Mouse (Mus musculus): ENCODE measurements around the gene Dpy19l1. TPM values are rescaled to one million over a fixed set of nuclear protein-coding genes. Genes with fewer than 3 reads are reported as not detected.

The Dpy19l1 gene
- 15.5 and 18.4 TPM in 2 replicates for polyA plus RNA-seq (2015; fragmentation: Nextera tagmentation; extraction: Ambion mirVana)

DNA sequence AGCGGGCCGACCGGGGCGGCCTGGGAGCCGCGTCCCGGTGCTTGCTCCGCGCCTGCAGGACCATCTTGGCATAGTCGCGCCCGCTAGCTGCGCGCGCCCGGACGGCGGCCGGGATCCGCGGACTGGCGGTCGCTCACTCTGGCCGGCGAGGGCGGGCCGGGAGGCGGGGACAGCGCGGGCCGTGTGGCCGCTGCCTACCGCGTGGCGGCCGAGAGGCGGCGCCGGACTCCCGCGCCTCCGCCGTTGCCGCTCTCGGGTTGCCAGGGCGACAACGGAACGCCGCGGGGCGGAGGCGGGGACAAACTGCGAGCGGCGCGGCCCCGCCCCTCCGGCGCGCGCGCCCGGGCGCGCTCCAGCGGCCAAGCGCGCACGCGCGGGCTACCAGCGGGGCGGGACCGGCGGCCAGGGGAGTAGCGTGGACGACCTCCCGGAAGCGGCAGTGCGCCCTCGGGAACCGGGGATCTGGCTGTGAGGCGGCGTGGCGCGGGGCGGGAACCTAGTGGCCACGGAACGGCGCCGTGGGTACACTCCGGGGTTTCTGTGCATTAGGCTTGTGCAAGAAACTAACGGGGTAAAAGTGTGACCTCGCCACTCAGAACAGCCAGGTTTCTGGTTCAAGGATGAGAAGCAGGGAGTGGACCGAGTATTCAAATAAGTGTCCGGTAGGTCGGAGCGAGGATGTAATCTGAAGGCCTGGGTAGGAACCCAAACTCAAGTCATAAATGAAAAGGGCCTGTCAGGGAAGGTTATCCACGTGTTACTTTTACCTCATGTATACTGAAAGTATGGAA, at the start of gene Dpy19l1:
Dpy19l1 (minus strand) TSS at position 74 of the 791 bp plus-strand sequence.
- Histone ChIP-seq H3K4me3 (peak within 1 kb of the TSS; percentile 82), H3K4me2 (peak within 1 kb of the TSS; percentile 64), H3K4me1 (peaks cover 18% of the 10 kb centered on the region), H3K9ac (peak within 1 kb of the TSS; percentile 71), H3K27me3 (no peaks in the 10 kb centered on the region), H3K9me3 (no peaks in the 10 kb centered on the region), H3K36me3 (no peaks in the 10 kb centered on the region), H3K27ac (peak within 1 kb of the TSS; percentile 97)
- peak; percentile 98 for ATAC-seq (ENCODE audit: borderline replicate concordance, extremely low read depth, low FRiP score, low TSS enrichment)
- under 1% methylated on average over 81 of the region's 99 CpGs for WGBS

DNA sequence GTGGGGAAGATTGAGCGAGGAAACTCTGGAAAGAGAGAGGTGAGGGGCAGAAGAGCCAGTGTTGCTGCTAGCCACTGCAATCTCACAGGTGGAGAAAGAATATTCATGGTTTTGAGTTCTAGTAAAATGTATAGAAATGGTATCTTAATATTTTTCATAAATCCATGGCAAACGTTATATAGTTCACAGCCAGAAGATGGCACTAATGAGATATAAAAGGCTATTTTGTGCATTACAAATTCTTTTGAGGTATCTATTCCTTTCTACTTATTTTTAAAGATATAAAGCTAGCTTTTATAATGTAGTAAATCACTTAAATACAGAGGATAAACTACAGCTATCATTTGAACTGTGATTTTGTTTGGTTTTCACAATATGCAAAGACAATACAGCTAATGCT, 35.2 kb upstream of the Dpy19l1 start:
- Histone ChIP-seq H3K4me2 (no peak overlapping the region), H3K27me3 (no peaks in the 10 kb centered on the region), H3K9ac (no peak overlapping the region), H3K27ac (no peak overlapping the region), H3K36me3 (no peaks in the 10 kb centered on the region), H3K9me3 (no peaks in the 10 kb centered on the region), H3K4me3 (no peak overlapping the region), H3K4me1 (no peaks in the 10 kb centered on the region)
- no peak for ATAC-seq (ENCODE audit: borderline replicate concordance, extremely low read depth, low FRiP score, low TSS enrichment)
- WGBS, result 30% methylated on average over 2 of the region's 2 CpGs

DNA sequence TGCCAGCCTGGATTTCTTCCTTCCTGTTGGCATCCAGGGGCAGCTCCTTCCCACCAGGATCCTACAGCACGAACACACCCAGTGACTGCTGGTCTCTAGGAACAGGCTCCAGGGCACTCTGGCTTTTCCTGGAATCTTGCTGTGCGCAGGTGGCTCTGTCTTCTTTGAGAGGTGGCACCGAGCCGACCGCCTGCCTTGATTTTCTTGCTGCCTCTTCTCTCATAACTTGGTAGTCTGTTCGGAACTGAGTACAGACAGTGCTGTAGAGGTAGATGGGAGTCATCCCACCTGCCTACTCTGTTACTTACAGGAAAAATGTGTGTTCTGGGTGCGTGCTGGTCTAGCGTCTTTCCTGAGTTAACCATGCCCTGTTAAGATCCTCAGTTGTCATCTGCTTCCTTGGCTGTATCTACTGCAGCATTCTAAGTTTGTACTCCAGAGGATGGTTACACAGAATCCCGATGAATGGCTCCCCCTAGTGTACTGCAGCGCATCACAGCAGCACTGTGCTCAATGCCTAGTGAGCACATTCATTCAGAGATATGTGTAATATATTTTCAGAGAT, 13.7 kb upstream of the Dpy19l1 start:
- ATAC-seq (ENCODE audit: borderline replicate concordance, extremely low read depth, low FRiP score, low TSS enrichment), result no peak
- WGBS, result 56% methylated on average over 10 of the region's 10 CpGs
- Histone ChIP-seq H3K9ac (no peak overlapping the region), H3K36me3 (no peaks in the 10 kb centered on the region), H3K27ac (no peak overlapping the region), H3K4me2 (no peak overlapping the region), H3K27me3 (no peaks in the 10 kb centered on the region), H3K4me1 (no peaks in the 10 kb centered on the region), H3K9me3 (no peaks in the 10 kb centered on the region), H3K4me3 (no peak overlapping the region)

DNA sequence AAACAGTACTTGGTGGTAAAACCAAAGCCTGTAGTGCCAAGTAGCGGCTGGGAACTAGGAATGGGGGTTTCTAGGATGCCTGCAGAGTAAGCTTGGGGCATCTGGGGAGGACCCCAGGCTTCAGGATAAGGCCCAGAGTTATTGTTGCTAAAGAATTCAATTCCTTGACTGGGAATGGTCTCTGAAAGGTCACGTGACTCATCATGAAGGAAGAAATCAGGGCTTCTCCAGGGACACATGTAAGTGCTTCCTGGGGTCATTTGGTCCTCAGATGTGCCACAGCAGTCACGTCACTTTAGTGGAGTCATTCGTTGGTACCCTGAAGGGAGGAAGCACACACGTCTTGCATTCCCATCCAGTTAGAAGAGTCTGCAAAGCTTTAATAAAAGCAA, 11.1 kb upstream of the Dpy19l1 start:
- Histone ChIP-seq H3K9ac (no peak overlapping the region), H3K27ac (no peak overlapping the region), H3K4me3 (no peak overlapping the region), H3K4me1 (no peaks in the 10 kb centered on the region), H3K9me3 (no peaks in the 10 kb centered on the region), H3K4me2 (no peak overlapping the region), H3K27me3 (no peaks in the 10 kb centered on the region), H3K36me3 (no peaks in the 10 kb centered on the region)
- no peak for ATAC-seq (ENCODE audit: borderline replicate concordance, extremely low read depth, low FRiP score, low TSS enrichment)
- 70% methylated on average over 5 of the region's 5 CpGs for WGBS

DNA sequence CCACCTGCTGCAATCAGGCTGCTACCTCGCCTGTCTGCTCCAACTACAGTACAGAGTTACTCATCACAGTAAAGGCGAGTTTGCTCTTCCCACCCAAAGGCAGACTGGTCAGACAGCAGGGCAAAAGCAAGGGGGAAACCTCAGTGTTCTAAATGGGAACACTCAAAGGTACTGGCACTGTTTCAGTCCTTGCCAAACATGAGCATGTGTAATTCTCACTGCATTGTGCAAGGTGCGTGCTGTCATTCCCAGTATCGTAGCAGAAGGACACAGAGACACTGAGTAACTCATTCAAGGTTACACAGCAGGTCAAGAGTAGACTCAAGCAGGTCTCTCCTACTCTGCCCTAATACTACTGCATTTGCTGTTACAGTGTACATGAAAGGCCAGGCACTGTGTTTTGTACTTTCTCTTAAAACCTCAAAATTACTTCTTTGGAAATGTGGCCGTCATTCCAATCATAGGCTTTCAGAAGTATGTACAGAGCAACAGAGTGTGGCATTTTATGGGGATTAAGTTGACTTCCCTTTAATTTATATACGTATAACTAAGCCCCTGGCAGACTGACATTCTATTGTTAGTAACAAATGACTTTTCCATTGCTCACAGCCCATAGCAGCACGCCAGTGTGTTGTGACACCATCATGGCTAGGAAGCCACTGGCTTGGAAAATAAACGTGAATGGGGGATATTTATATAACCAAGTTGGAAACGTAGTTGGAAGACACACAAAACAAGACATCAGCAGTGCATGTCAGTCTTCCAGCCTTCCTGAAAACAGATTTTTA, 10.5 kb upstream of the Dpy19l1 start:
- whole genome bisulfite sequencing, result 66% methylated on average over 9 of the region's 9 CpGs
- no peaks in the 10 kb centered on the region for H3K9me3 ChIP-seq
- H3K4me3 ChIP-seq, result no peak overlapping the region
- no peaks in the 10 kb centered on the region for H3K4me1 ChIP-seq
- no peak overlapping the region for H3K27ac ChIP-seq
- ATAC-seq (ENCODE audit: borderline replicate concordance, extremely low read depth, low FRiP score, low TSS enrichment), result no peak
- H3K36me3 ChIP-seq, result no peaks in the 10 kb centered on the region
- no peaks in the 10 kb centered on the region for H3K27me3 ChIP-seq
- no peak overlapping the region for H3K4me2 ChIP-seq
- no peak overlapping the region for H3K9ac ChIP-seq

DNA sequence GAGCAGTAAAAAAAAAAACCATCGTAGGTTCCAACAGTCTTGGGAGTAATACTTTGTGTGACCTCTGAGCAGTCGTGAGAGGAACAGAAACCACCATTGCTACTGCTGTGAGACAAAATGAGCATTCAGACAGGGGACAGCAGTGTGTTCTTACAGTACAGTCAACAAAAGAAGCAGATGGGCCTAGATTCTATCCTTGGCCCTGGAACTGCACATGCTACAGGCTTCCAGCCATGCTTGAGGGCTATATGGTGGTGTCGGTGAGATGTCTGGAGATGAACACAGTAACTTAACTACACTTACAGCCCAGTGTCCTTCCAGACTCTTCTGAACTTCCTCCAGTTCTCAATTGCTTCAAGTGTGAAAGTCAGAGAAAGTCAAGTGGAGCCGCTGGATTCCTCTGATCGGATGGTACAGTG, 9.2 kb upstream of the Dpy19l1 start:
- no peak for ATAC-seq (ENCODE audit: borderline replicate concordance, extremely low read depth, low FRiP score, low TSS enrichment)
- 84% methylated on average over 5 of the region's 5 CpGs for WGBS
- Histone ChIP-seq H3K9me3 (no peaks in the 10 kb centered on the region), H3K4me2 (no peak overlapping the region), H3K4me3 (no peak overlapping the region), H3K9ac (no peak overlapping the region), H3K27ac (no peak overlapping the region), H3K36me3 (no peaks in the 10 kb centered on the region), H3K4me1 (no peaks in the 10 kb centered on the region), H3K27me3 (no peaks in the 10 kb centered on the region)

DNA sequence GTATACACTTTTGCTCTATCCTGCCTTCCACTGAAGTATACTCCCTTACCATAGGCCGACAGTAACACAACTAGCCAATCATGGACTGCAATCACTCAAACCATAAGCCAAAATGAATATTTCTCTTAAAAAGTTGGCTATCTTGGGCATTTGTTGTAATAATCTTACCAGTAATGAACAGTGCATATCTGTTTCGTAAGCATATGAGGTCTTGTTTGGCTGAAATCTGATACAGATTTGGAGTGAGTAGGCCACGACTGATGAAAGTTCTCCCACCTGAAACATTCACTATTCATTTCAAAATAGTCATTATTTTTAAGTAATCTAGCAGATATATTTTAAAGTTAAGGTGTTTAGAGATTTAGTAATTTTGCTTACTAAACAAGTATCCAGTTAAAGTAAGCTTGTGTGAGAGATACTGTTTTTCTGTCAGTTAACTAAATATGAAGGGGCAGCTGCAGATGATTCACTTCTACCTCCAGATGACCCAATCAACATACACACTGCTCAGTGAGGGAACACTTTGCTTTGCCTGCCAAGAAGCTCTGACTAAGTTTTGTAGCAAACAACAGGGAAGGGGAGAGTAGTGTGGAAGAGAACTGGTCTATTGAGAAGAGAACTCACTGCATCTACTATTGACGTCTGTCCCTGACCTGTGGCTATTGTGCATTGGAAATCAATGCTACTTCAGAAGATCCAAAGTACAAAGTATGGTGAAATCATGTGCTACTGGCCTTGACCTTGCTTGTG, 8.6 kb upstream of the Dpy19l1 start:
- Histone ChIP-seq H3K9ac (no peak overlapping the region), H3K27ac (no peak overlapping the region), H3K4me3 (no peak overlapping the region), H3K27me3 (no peaks in the 10 kb centered on the region), H3K36me3 (no peaks in the 10 kb centered on the region), H3K4me1 (no peaks in the 10 kb centered on the region), H3K4me2 (no peak overlapping the region), H3K9me3 (no peaks in the 10 kb centered on the region)
- WGBS, result 74% methylated on average over 4 of the region's 4 CpGs
- ATAC-seq (ENCODE audit: borderline replicate concordance, extremely low read depth, low FRiP score, low TSS enrichment), result no peak

DNA sequence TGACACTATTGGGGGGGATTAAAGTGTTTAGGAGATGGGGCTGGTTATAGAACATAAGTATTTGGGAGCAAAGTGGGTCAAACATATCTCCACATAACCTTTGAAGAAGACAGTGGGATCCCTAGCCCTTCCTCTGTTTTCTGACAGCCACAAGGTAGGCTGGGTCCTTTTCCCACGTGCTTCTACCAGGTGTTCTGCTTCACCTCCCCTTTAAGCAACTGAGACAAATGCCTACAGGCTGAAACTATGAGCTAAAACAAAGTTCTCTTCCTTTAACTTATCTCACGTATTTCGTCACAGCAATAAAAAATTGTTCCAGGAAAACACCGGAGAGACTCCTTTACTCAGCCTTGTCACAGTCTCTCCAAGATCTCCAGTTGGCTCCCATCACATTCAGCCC, 5.9 kb upstream of the Dpy19l1 start:
- H3K9me3 ChIP-seq, result no peaks in the 10 kb centered on the region
- ATAC-seq (ENCODE audit: borderline replicate concordance, extremely low read depth, low FRiP score, low TSS enrichment), result no peak
- no peaks in the 10 kb centered on the region for H3K27me3 ChIP-seq
- H3K36me3 ChIP-seq, result no peaks in the 10 kb centered on the region
- no peak overlapping the region for H3K9ac ChIP-seq
- H3K4me2 ChIP-seq, result no peak overlapping the region
- peaks cover 1% of the 10 kb centered on the region; the same call in 1 of the 2 replicates for H3K4me1 ChIP-seq
- H3K27ac ChIP-seq, result no peak overlapping the region
- WGBS, result 76% methylated on average over 4 of the region's 4 CpGs
- H3K4me3 ChIP-seq, result no peak overlapping the region

DNA sequence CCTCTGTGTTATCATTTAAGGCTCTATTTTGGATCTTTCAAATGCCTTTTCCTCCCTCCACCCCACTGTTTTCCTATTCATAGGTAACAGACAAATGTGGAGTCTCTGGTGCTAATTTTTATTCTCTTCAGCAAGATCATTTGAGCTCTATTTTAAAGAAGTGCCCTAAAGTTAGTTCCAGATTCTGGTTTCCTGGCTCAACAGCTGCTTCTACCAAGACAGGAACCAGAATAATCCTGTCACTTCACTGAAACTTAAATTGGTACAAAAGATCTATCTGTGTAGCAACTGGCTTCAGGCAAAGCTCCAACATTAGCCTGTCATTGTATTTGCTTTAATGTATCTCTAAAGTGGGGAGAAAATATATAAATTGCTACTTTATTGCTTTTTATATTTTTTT, 3.6 kb upstream of the Dpy19l1 start:
- Histone ChIP-seq H3K9ac (no peak overlapping the region), H3K4me3 (no peak overlapping the region), H3K27ac (no peak overlapping the region), H3K4me2 (no peak overlapping the region), H3K36me3 (no peaks in the 10 kb centered on the region), H3K9me3 (no peaks in the 10 kb centered on the region), H3K27me3 (no peaks in the 10 kb centered on the region), H3K4me1 (peaks cover 10% of the 10 kb centered on the region)
- ATAC-seq (ENCODE audit: borderline replicate concordance, extremely low read depth, low FRiP score, low TSS enrichment), result no peak

DNA sequence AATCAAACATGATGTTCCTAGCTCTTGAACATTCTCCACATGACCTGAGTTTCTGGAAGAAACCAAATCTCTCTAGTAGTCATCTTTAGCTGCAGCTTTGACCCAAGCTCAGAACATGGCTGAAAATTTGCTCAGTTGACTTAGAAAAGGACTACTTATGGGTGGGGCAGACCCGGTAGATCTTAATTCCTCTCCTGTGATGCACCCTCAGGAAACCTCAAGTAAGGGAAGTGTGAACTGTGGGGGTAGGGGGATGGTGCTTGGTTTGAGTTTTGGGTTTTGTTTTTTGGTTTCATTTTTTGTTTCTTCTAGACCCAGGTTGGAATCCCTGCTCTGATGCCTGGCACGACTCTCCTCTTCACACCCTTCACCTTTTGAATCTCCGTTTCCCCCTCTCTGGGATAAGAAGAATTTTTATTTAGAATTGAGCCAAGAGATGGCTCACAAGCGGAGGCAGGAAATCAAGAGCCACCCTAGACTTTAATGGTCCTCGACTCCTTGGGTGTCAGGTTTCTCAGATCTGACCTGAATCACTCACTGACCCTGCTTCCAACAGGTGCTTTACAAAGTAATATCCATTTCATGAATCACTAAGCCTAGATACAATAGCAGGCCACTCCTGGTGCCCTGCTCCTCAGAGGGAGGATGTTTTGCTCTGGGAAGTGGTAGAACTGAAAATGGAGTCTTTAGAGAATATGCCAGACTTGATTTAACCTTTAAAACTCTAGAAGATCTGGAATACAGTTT, 2.2 kb upstream of the Dpy19l1 start:
- H3K4me2 ChIP-seq, result no peak overlapping the region
- no peak for ATAC-seq (ENCODE audit: borderline replicate concordance, extremely low read depth, low FRiP score, low TSS enrichment)
- H3K4me3 ChIP-seq, result no peak overlapping the region
- H3K9ac ChIP-seq, result no peak overlapping the region
- H3K9me3 ChIP-seq, result no peaks in the 10 kb centered on the region
- H3K27ac ChIP-seq, result no peak overlapping the region
- no peaks in the 10 kb centered on the region for H3K36me3 ChIP-seq
- no peaks in the 10 kb centered on the region for H3K27me3 ChIP-seq
- H3K4me1 ChIP-seq, result peaks cover 18% of the 10 kb centered on the region
- WGBS, result 59% methylated on average over 5 of the region's 5 CpGs

DNA sequence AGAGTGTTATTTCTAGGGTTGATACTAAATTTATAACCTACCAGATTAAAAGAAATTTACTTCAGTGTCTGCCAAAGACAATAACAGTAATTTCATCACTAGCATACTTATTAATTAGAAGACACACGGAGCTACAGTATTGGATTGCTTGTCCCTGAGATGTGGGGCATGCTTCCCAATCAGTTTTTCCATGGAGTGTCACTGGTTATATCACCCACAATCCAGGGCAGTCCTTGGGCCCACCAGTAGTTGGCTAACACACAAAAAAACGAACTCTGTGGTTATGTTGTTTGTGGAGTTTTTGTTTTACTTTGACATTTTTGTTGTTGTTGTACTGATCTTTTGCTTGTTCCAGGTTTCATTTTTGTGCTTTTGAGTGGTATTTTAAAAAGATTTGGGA, 1.4 kb upstream of the Dpy19l1 start:
- Histone ChIP-seq H3K27ac (no peak overlapping the region), H3K9ac (no peak overlapping the region), H3K4me2 (no peak overlapping the region), H3K27me3 (no peaks in the 10 kb centered on the region), H3K4me1 (peaks cover 18% of the 10 kb centered on the region), H3K36me3 (no peaks in the 10 kb centered on the region), H3K4me3 (no peak overlapping the region), H3K9me3 (no peaks in the 10 kb centered on the region)
- 68% methylated on average over 2 of the region's 2 CpGs for WGBS
- ATAC-seq (ENCODE audit: borderline replicate concordance, extremely low read depth, low FRiP score, low TSS enrichment), result no peak
